Comparison of ENCODE assay signal across 20 mouse cellular contexts in genomic region chr3:100440754-100441153, GRCm38 (mm10). TPM values are rescaled to one million over a fixed set of nuclear protein-coding genes. Genes with fewer than 3 reads are reported as not detected.
DNase-seq lines count a peak whose midpoint lies in the region; ATAC-seq and TF ChIP-seq lines count a peak whose summit lies in the region.
"Had no signal": no experiment of that assay in that cellular context is flagged by ENCODE, and none has a peak within 500 bp of the region (broad histone marks: within the 10 kb centered on the region; RNA-seq: fewer than 3 reads in every experiment).

No protein-coding gene starts in this region.

- no peak for TF ChIP-seq POLR2A in kidney, adult 2 months (IDR thresholded peaks at IDR 0.05; ENCODE audit: low read depth, low read length)
- no peak for TF ChIP-seq POLR2A in bone marrow, adult 2 months (IDR thresholded peaks at IDR 0.05; ENCODE audit: borderline replicate concordance, control insufficient read depth, low read depth, low read length)

- H3K4me2 ChIP-seq in kidney, embryonic 15.5 days: no peak overlapping the region
- H3K4me2 ChIP-seq in liver, postnatal 0 days (ENCODE audit: low read depth, low read length): no peak overlapping the region
- H3K4me2 ChIP-seq: embryonic facial prominence, embryonic 15.5 days; heart, embryonic 12.5 days; hindbrain, embryonic 14.5 days; limb, embryonic 12.5 days; lung, embryonic 14.5 days; midbrain, embryonic 15.5 days had no signal

- TF ChIP-seq CTCF in kidney, adult 2 months (conservative IDR thresholded peaks at IDR 0.05; ENCODE audit: insufficient read depth, insufficient read length, low read depth, low read length): no peak
- TF ChIP-seq CTCF in bone marrow, adult 2 months (IDR thresholded peaks at IDR 0.05; ENCODE audit: control insufficient read depth, insufficient read depth, low read length): no peak
- TF ChIP-seq CTCF in liver, postnatal 0 days (IDR thresholded peaks at IDR 0.05; ENCODE audit: low read depth): no peak

- H3K9ac ChIP-seq in kidney, embryonic 15.5 days: no peak overlapping the region
- H3K9ac ChIP-seq in liver, postnatal 0 days (replicated peaks): no peak overlapping the region
- H3K9ac ChIP-seq: embryonic facial prominence, embryonic 15.5 days; heart, embryonic 12.5 days; hindbrain, embryonic 14.5 days; limb, embryonic 12.5 days; lung, embryonic 14.5 days; midbrain, embryonic 15.5 days had no signal

- no peak overlapping the region for H3K27ac ChIP-seq in kidney, adult 2 months (ENCODE audit: insufficient read depth, low read depth, low read length)
- no peak overlapping the region for H3K27ac ChIP-seq in kidney, embryonic 15.5 days
- peak overlapping the region; percentile 40 for H3K27ac ChIP-seq in bone marrow, adult 2 months (ENCODE audit: control insufficient read depth, insufficient read depth, low read depth, low read length, poor library complexity)
- peak overlapping the region; percentile 92 for H3K27ac ChIP-seq in liver, postnatal 0 days (ENCODE audit: low read depth)
- H3K27ac ChIP-seq: embryonic facial prominence, embryonic 15.5 days; hindbrain, embryonic 14.5 days; midbrain, embryonic 15.5 days had no signal

- ATAC-seq in kidney, embryonic 15.5 days (replicated peaks; ENCODE audit: low FRiP score): no peak
- ATAC-seq in liver, postnatal 0 days: no peak
- no peak for ATAC-seq in frontal cortex, adult (ENCODE audit: low TSS enrichment)
- ATAC-seq: CD4-positive, CD25-positive, alpha-beta regulatory T cell, adult 4 months; forebrain, embryonic 16.5 days; midbrain, embryonic 15.5 days had no signal

- H3K36me3 ChIP-seq in kidney, adult 2 months (ENCODE audit: control insufficient read depth, insufficient read depth, low read length): no peaks in the 10 kb centered on the region
- no peaks in the 10 kb centered on the region for H3K36me3 ChIP-seq in kidney, embryonic 15.5 days
- H3K36me3 ChIP-seq in liver, postnatal 0 days (replicated peaks; ENCODE audit: insufficient read depth, low read length): no peaks in the 10 kb centered on the region
- H3K36me3 ChIP-seq: embryonic facial prominence, embryonic 15.5 days; heart, embryonic 12.5 days; limb, embryonic 12.5 days; midbrain, embryonic 15.5 days had no signal

- TF ChIP-seq EP300 in liver, postnatal 0 days (IDR thresholded peaks at IDR 0.05; ENCODE audit: low read depth): no peak

- H3K9me3 ChIP-seq in kidney, embryonic 15.5 days (replicated peaks): no peaks in the 10 kb centered on the region
- no peaks in the 10 kb centered on the region for H3K9me3 ChIP-seq in liver, postnatal 0 days (ENCODE audit: low read length)
- H3K9me3 ChIP-seq: embryonic facial prominence, embryonic 15.5 days; heart, embryonic 12.5 days; limb, embryonic 12.5 days; midbrain, embryonic 15.5 days had no signal

- H3K4me1 ChIP-seq in kidney, adult 2 months (ENCODE audit: control insufficient read depth, insufficient read depth, low read length): no peaks in the 10 kb centered on the region
- peaks cover 7% of the 10 kb centered on the region; the same call in 1 of the 2 replicates for H3K4me1 ChIP-seq in kidney, embryonic 15.5 days
- H3K4me1 ChIP-seq in bone marrow, adult 2 months (ENCODE audit: control insufficient read depth, insufficient read depth, low read length): peaks cover 23% of the 10 kb centered on the region
- H3K4me1 ChIP-seq in liver, postnatal 0 days (ENCODE audit: insufficient read depth): peaks cover 50% of the 10 kb centered on the region
- H3K4me1 ChIP-seq: embryonic facial prominence, embryonic 15.5 days; midbrain, embryonic 15.5 days had no signal

- H3K4me3 ChIP-seq in kidney, adult 2 months (ENCODE audit: insufficient read depth, low read depth, low read length): no peak overlapping the region
- no peak overlapping the region for H3K4me3 ChIP-seq in kidney, embryonic 15.5 days (replicated peaks)
- no peak overlapping the region for H3K4me3 ChIP-seq in bone marrow, adult 2 months (replicated peaks; ENCODE audit: control insufficient read depth, low read depth, low read length)
- H3K4me3 ChIP-seq in liver, postnatal 0 days (ENCODE audit: low read depth, low read length): no peak overlapping the region
- H3K4me3 ChIP-seq: embryonic facial prominence, embryonic 15.5 days; heart, embryonic 12.5 days; limb, embryonic 12.5 days; midbrain, embryonic 15.5 days; myocyte had no signal

- peak; percentile 49 for DNase-seq in kidney, adult 2 months
- peak; percentile 32 for DNase-seq in induced T-regulatory cell, adult 2 months (ENCODE audit: low read depth)
- DNase-seq in liver, postnatal 0 days: no peak
- no peak for DNase-seq in cerebellum, postnatal 14 days
- no peak for DNase-seq in layer of hippocampus, postnatal 14 days (ENCODE audit: low spot score in 2 of 2)
- DNase-seq: cerebellum, adult 11 months; kidney, adult 18-20 months; thymus, postnatal 36 days had no signal

- WGBS in kidney, adult 2 months: 67% methylated on average over 4 of the region's 4 CpGs
- WGBS in kidney, embryonic 15.5 days: 78% methylated on average over 4 of the region's 4 CpGs
- 35% methylated on average over 4 of the region's 4 CpGs for WGBS in bone marrow, adult 2 months
- 35% methylated on average over 4 of the region's 4 CpGs for WGBS in liver, postnatal 0 days (ENCODE audit: insufficient replicate concordance)

- no peaks in the 10 kb centered on the region for H3K27me3 ChIP-seq in kidney, adult 2 months (replicated peaks; ENCODE audit: control insufficient read depth, insufficient read depth, low read length)
- H3K27me3 ChIP-seq in kidney, embryonic 15.5 days: no peaks in the 10 kb centered on the region
- H3K27me3 ChIP-seq in liver, postnatal 0 days (ENCODE audit: insufficient read depth, low read length): no peaks in the 10 kb centered on the region
- H3K27me3 ChIP-seq: embryonic facial prominence, embryonic 15.5 days; heart, embryonic 12.5 days; limb, embryonic 12.5 days; midbrain, embryonic 15.5 days had no signal

RNA-seq across cellular contexts. Expression of gene Tent5c, which starts 48.4 kb away (rescaled TPM):
- polyA plus RNA-seq in kidney, adult 2 months (2012; rRNA removed): 3.8 and 4.2 TPM in 2 replicates
- polyA plus RNA-seq in kidney, embryonic 15.5 days (2015; fragmentation: Nextera tagmentation; extraction: Ambion mirVana): 7.3 and 9.4 TPM in 2 replicates
- polyA plus RNA-seq in bone marrow, adult 2 months (2011; ENCODE audit: insufficient read depth, insufficient read length, low replicate concordance, missing spikeins): 151 and 236 TPM in 2 replicates
- polyA plus RNA-seq in liver, postnatal 0 days (2015; fragmentation: Nextera tagmentation; extraction: Ambion mirVana): 30.7 and 32.5 TPM in 2 replicates
- total RNA-seq in layer of hippocampus, postnatal 14 days (2021): 1 to 10 TPM; 3.7 to 4.2 TPM

Comparison
In these comparisons a context has a peak if more than half of its experiments do, and no peak if none do; other contexts are left out.
1. DNase-seq: peak in kidney, adult 2 months (single experiment) and induced T-regulatory cell, adult 2 months (single experiment); none in liver, postnatal 0 days (single experiment), cerebellum, postnatal 14 days (0 of 2) and layer of hippocampus, postnatal 14 days (0 of 2).
2. H3K27ac ChIP-seq: peak in bone marrow, adult 2 months (single experiment) and liver, postnatal 0 days (single experiment); none in kidney, adult 2 months (single experiment) and kidney, embryonic 15.5 days (single experiment).